Mouse (Mus musculus) bone marrow macrophage, adult 2 months (primary cell): ENCODE measurements around the gene Ltbr. TPM values are rescaled to one million over a fixed set of nuclear protein-coding genes. Genes with fewer than 3 reads are reported as not detected.

ENCODE experiments used
- H3K27ac ChIP-seq: 2 replicates; pipeline ENCODE4 v1.5.1; 2012; ENCODE audit warnings: low read depth, low read length; ENCODE audit not compliant: insufficient read depth
- H3K4me1 ChIP-seq: 2 replicates; pipeline ENCODE4 v1.6.1; 2012; ENCODE audit warnings: low read length; ENCODE audit not compliant: control insufficient read depth, insufficient read depth
- H3K4me3 ChIP-seq: 2 replicates; pipeline ENCODE4 v1.5.1; 2012; ENCODE audit warnings: mild to moderate bottlenecking, low read length, moderate library complexity; ENCODE audit not compliant: insufficient read depth
- CTCF ChIP-seq: IDR thresholded peaks from 2 replicates; pipeline ENCODE4 v1.5.1; 2012; ENCODE audit warnings: low read depth, mild to moderate bottlenecking, low read length, moderate library complexity
- POLR2A ChIP-seq: IDR thresholded peaks from 2 replicates; pipeline ENCODE4 v1.6.1; 2012; ENCODE audit warnings: mild to moderate bottlenecking, low read depth, low read length, borderline replicate concordance
- polyA plus RNA-seq: library from polyadenylated mRNA; stranded (reverse); fragments of >200 nt; gene quantifications from 2 replicates; pipeline ENCODE4 v1.2.4, GENCODE M21; 2012; ENCODE audit not compliant: missing spikeins, insufficient read depth, insufficient read length

The Ltbr gene
- polyA plus RNA-seq, 1 experiment = 60.0 TPM

DNA sequence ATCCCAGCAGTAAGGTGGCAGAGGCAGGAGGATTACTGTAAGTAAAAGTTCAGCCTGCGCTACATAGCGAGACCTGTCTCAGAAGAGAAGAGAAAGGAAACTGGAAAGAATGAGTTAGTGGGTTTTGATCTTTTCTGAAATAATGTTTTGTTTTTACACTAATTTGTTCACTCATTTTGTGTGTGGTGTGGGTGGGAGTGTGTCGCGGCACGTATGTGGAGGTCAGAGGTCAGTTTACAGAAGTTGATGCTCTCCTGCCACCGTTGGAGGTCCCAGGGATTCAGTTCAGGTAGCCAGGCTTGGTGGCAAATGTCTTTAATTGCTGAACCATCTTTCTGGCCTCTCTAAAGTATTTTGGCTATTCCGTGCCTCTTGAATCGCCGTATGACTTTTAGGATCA is 49.5 kb downstream of the Ltbr start:
- no peak for TF ChIP-seq POLR2A
- no peak for TF ChIP-seq CTCF
- H3K4me3 ChIP-seq = no peak overlapping the region
- peaks cover 3% of the 10 kb centered on the region; the same call in 1 of the 2 replicates for H3K4me1 ChIP-seq
- H3K27ac ChIP-seq = no peak overlapping the region

DNA sequence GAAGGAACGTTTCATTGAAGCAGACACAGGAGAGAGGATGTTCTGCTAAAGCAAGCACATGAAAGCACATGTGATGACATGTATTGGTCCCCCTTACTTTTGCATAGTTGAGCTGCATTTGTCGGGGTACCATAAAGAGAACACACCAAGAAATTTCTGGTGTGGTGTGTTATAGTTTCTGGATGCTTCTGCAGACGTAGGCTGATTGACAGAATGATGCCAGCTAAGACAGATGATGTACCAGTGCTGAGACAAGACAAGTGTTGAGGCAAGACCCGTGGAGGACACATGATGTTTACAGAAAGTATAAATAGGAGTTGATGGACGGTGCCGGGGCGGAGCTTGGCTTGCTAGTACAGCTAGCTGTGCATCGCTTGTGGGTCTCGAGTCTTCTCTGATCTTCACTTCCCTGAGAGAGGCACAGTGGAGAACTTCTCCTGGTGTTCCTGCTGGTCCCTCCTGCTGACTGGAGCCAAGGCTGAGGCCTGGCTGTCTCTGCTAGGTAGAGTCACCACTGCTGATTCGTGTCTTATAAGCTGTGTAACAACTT is 53.6 kb downstream of the Ltbr start:
- no peak overlapping the region for H3K27ac ChIP-seq
- TF ChIP-seq POLR2A = no peak

More for the DNA sequence above, 53.6 kb downstream of the Ltbr start:
- H3K4me1 ChIP-seq = peaks cover 24% of the 10 kb centered on the region
- no peak overlapping the region for H3K4me3 ChIP-seq

Other genes with a start within 250 kb of the Ltbr start
- 33.2 and 43.3 TPM in 2 replicates for gene Lpar5, start 246.0 kb downstream of the Ltbr start, polyA plus RNA-seq
- 122 and 144 TPM in 2 replicates for gene Chd4, start 217.9 kb downstream of the Ltbr start, polyA plus RNA-seq
- 10.7 and 11.4 TPM in 2 replicates for gene Nop2, start 182.0 kb downstream of the Ltbr start, polyA plus RNA-seq
- 51.8 and 57.0 TPM in 2 replicates for gene Iffo1, start 168.6 kb downstream of the Ltbr start, polyA plus RNA-seq
- gene Gapdh, start 147.4 kb downstream of the Ltbr start, polyA plus RNA-seq = 229 and 264 TPM in 2 replicates
- gene Ncapd2, start 122.2 kb downstream of the Ltbr start, polyA plus RNA-seq = 83.1 and 85.5 TPM in 2 replicates
- 68.6 and 82.0 TPM in 2 replicates for gene Mrpl51, start 122.1 kb downstream of the Ltbr start, polyA plus RNA-seq
- gene Vamp1, start 98.3 kb downstream of the Ltbr start, polyA plus RNA-seq = 15.0 and 15.1 TPM in 2 replicates
- gene Tapbpl, start 82.0 kb downstream of the Ltbr start, polyA plus RNA-seq = 14.5 and 16.2 TPM in 2 replicates
- not detected in 2 replicates for gene Cd27, start 76.9 kb downstream of the Ltbr start, polyA plus RNA-seq
- gene Tuba3a, start 27.8 kb downstream of the Ltbr start, polyA plus RNA-seq = not detected in 2 replicates
- 0.88 and 1.1 TPM in 2 replicates for gene Scnn1a, start 6.8 kb upstream of the Ltbr start, polyA plus RNA-seq
- 145 and 152 TPM in 2 replicates for gene Tnfrsf1a, start 35.5 kb upstream of the Ltbr start, polyA plus RNA-seq
- not detected in 2 replicates for gene Plekhg6, start 66.9 kb upstream of the Ltbr start, polyA plus RNA-seq
- gene Cd9, start 180.9 kb upstream of the Ltbr start, polyA plus RNA-seq = 321 and 343 TPM in 2 replicates
- 9.0 and 11.0 TPM in 2 replicates for gene Vwf, start 232.9 kb upstream of the Ltbr start, polyA plus RNA-seq